Mouse (Mus musculus) intestine, embryonic 15.5 days (tissue): ENCODE data around the gene Ypel4. TPM values are rescaled to one million over a fixed set of nuclear protein-coding genes. Genes with fewer than 3 reads are reported as not detected.

Experiments
- ATAC-seq: fragments of 200-750 bp; cut with Nextera tagmentation; 2 replicates; pipeline ENCODE4 v1.8.0; 2017; ENCODE audit warnings: moderate TSS enrichment, moderate library complexity
- H3K27ac ChIP-seq: fragments of 300-500 bp; sonication (generic); 2 replicates; pipeline ENCODE4 v1.5.1; 2015; ENCODE audit warnings: mild to moderate bottlenecking, inconsistent platforms
- H3K27me3 ChIP-seq: fragments of 300-500 bp; sonication (generic); replicated peaks from 2 replicates; pipeline ENCODE4 v1.6.1; 2015; ENCODE audit warnings: inconsistent platforms
- H3K36me3 ChIP-seq: fragments of 300-500 bp; sonication (generic); 2 replicates; pipeline ENCODE4 v1.6.1; 2015; ENCODE audit warnings: inconsistent platforms
- H3K4me1 ChIP-seq: fragments of 300-500 bp; sonication (generic); replicated peaks from 2 replicates; pipeline ENCODE4 v1.6.1; 2015; ENCODE audit warnings: inconsistent platforms
- H3K4me2 ChIP-seq: fragments of 300-500 bp; sonication (generic); replicated peaks from 2 replicates; pipeline ENCODE4 v1.6.1; 2015; ENCODE audit warnings: mild to moderate bottlenecking, inconsistent platforms
- H3K4me3 ChIP-seq: fragments of 300-500 bp; sonication (generic); replicated peaks from 2 replicates; pipeline ENCODE4 v1.5.1; 2015; ENCODE audit warnings: inconsistent platforms
- H3K9ac ChIP-seq: fragments of 300-500 bp; sonication (generic); 2 replicates; pipeline ENCODE4 v1.6.1; 2015; ENCODE audit warnings: inconsistent platforms
- H3K9me3 ChIP-seq: fragments of 300-500 bp; sonication (generic); 2 replicates; pipeline ENCODE4 v1.6.1; 2016; ENCODE audit warnings: inconsistent platforms
- WGBS: fragments of 180-500 bp; shearing (Covaris S2); methylation state at CpG from one replicate; pipeline ENCODE4 v1.1.7; 2015; 5-methylcytosine and 5-hydroxymethylcytosine counted together
- microRNA counts: library from miRNA; unstranded; fragments of <30 nt; microRNA quantifications from one replicate; lab custom pipeline; 2016
- polyA plus RNA-seq: library from polyadenylated mRNA; unstranded; fragments of >200 nt; fragmentation: Nextera tagmentation; extraction: Ambion mirVana; gene quantifications from 2 replicates; pipeline ENCODE4 v1.2.1, GENCODE M21; 2015

Ypel4 gene
- polyA plus RNA-seq, 1 experiment from 2014 or later, result 5.1 TPM

DNA sequence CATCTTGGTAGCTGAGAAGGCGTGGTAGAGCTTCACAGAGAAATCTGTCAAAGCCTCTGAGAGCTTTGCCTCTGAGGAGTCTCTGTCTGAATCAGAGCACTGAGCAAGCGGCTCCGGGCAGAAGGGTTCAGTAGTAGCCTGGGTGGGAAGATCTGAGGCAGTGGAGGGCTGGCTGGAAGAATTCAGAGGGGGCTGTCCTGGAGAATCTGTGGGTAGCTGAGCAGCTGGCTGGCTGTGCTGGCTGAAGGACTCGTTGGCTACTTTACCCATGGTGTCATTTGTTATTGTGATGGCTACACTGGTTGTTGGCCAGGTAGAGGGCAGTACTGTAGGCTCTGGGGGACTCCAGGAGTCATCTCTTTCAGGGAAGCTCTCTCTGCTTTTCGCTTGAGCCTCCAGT is 39.3 kb downstream of the Ypel4 start:
- no peak overlapping the region for H3K4me2 ChIP-seq
- WGBS, result 76% methylated on average over 5 of the region's 5 CpGs
- no peak overlapping the region for H3K4me3 ChIP-seq
- H3K4me1 ChIP-seq, result peaks cover 8% of the 10 kb centered on the region; the same call in 1 of the 2 replicates
- no peaks in the 10 kb centered on the region for H3K36me3 ChIP-seq
- H3K27ac ChIP-seq, result no peak overlapping the region
- no peaks in the 10 kb centered on the region for H3K9me3 ChIP-seq
- no peak for ATAC-seq
- H3K27me3 ChIP-seq, result no peaks in the 10 kb centered on the region
- H3K9ac ChIP-seq, result no peak overlapping the region

DNA sequence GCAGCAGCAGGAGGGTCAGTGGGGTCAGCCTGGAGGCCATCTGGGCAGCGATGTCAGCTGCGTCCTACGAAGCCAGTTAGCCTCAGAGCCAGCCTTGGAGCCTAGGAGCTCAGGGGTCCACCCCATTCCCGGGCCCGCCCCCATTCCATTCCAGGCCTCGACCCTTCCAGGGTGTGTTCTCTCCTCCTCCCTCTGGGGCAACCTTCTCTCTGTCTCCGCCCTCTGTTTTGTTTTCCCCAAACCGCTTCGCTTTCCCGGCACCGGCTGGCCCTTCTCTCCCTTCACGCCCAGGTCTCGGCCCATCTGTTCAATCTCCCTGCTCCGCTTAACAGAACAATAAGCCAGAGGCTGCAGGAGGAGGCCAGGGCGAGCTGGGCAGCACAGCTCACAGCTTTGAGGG is 40.9 kb downstream of the Ypel4 start:
- no peaks in the 10 kb centered on the region for H3K36me3 ChIP-seq
- no peaks in the 10 kb centered on the region for H3K27me3 ChIP-seq
- no peaks in the 10 kb centered on the region for H3K9me3 ChIP-seq
- H3K4me3 ChIP-seq, result peak overlapping the region; percentile 26
- H3K27ac ChIP-seq, result peak overlapping the region; percentile 65
- ATAC-seq, result peak; percentile 95
- peak overlapping the region; percentile 31 for H3K9ac ChIP-seq
- peak overlapping the region; percentile 58 for H3K4me2 ChIP-seq
- 5% methylated on average over 15 of the region's 15 CpGs for WGBS
- peaks cover 8% of the 10 kb centered on the region; the same call in 1 of the 2 replicates for H3K4me1 ChIP-seq

DNA sequence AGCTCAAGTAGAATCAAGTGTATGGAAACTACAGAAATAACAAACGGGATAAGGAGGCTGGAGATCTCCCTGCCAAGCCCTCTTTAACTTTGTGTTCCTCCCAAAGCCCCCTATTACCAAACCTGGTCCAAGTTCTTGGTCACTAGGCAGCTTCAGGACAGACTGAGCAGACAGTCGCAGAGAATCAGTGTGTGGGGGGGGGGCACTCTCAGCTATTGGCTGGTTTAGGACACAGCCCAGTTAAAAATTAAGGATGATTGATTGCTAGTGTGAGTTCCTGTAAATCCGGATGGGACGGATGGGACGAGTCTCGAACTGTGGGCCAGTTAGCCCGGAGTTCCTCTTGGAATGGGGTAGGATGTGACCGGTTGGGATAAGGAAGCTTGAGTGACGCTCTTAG is 41.4 kb downstream of the Ypel4 start, which contains the start of gene Serping1:
Gene Serping1 (minus strand): TSS at position 204 of the 400 bp plus-strand sequence.
- no peaks in the 10 kb centered on the region for H3K36me3 ChIP-seq
- no peaks in the 10 kb centered on the region for H3K27me3 ChIP-seq
- H3K9me3 ChIP-seq, result no peaks in the 10 kb centered on the region
- H3K4me2 ChIP-seq, result peak within 1 kb of the TSS; percentile 58
- peak within 1 kb of the TSS; percentile 67 for H3K27ac ChIP-seq
- peaks cover 8% of the 10 kb centered on the region; the same call in 1 of the 2 replicates for H3K4me1 ChIP-seq
- H3K4me3 ChIP-seq, result peak within 1 kb of the TSS; percentile 26
- H3K9ac ChIP-seq, result peak within 1 kb of the TSS; percentile 31
- peak; percentile 37 for ATAC-seq
- 49% methylated on average over 9 of the region's 9 CpGs for WGBS

DNA sequence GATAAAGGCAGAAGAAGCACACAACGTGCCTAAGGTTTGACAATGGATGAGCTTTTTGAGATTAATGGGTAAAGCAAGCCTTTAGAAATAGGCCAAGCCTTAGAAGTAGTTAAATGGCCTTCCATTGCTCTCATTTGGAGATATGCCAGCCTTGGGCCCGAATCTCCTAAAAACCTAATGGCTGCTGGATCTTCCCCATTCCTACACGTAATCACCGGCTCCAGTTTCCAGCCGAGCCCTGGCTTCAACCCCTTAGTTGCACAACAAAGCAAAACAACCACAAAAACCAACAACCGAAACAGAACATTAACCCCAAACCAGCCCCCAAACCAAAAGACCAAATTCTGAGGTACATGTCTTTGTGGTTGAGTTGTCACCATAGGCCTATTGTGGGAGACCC is 41.8 kb downstream of the Ypel4 start:
- Histone ChIP-seq H3K4me2 (no peak overlapping the region), H3K27me3 (no peaks in the 10 kb centered on the region), H3K27ac (peak overlapping the region; percentile 67), H3K4me1 (peaks cover 8% of the 10 kb centered on the region; the same call in 1 of the 2 replicates), H3K36me3 (no peaks in the 10 kb centered on the region), H3K9ac (no peak overlapping the region), H3K9me3 (no peaks in the 10 kb centered on the region), H3K4me3 (no peak overlapping the region)
- ATAC-seq, result no peak
- 74% methylated on average over 6 of the region's 6 CpGs for WGBS

DNA sequence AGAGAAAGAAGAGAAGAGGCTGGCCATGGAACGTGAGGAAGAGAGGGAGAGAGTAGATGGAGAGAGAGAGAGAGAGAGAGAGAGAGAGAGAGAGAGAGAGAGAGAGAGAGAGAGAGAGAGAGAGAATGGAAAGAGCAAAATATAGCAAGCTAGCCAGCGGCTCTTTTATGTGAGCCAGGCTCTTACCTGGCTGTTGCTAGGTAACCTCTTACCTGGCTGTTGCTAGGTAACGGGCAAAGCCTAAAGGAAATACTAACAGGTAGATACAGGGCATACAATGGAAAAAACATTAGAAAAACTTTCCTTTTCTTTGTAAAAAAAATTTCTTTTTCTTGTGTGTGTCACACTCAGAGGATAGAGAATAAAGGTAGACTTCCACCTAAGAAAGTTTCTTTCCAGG is 43.8 kb downstream of the Ypel4 start:
- peaks cover 8% of the 10 kb centered on the region; the same call in 1 of the 2 replicates for H3K4me1 ChIP-seq
- no peaks in the 10 kb centered on the region for H3K36me3 ChIP-seq
- no peak overlapping the region for H3K4me2 ChIP-seq
- H3K27ac ChIP-seq, result no peak overlapping the region
- ATAC-seq, result no peak
- H3K9me3 ChIP-seq, result no peaks in the 10 kb centered on the region
- WGBS, result 51% methylated on average over 3 of the region's 3 CpGs
- no peaks in the 10 kb centered on the region for H3K27me3 ChIP-seq
- no peak overlapping the region for H3K9ac ChIP-seq
- H3K4me3 ChIP-seq, result no peak overlapping the region

DNA sequence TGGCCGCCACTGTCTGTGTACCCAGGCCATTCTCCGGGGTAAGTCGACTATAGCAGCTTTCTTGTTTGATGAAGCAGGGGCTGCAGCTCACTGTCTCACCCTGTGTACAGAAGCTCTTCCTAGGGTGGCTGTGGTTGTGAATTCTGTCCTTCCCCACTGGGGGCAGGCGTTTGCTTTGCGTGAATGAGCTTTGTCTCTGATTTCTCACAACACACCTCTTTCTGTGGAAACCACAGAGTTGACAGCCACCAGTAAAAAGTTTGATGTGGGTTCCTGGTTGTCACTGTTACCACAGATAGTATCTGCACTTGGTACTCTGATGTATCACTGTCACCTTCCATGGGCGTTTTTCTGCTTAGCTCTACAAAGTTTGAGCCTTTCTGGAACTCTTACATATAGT is 45.4 kb downstream of the Ypel4 start:
- Histone ChIP-seq H3K27ac (no peak overlapping the region), H3K4me1 (peaks cover 6% of the 10 kb centered on the region; the same call in 1 of the 2 replicates), H3K4me3 (no peak overlapping the region), H3K36me3 (no peaks in the 10 kb centered on the region), H3K27me3 (no peaks in the 10 kb centered on the region), H3K4me2 (no peak overlapping the region), H3K9ac (no peak overlapping the region), H3K9me3 (no peaks in the 10 kb centered on the region)
- ATAC-seq, result no peak
- WGBS, result 44% methylated on average over 6 of the region's 6 CpGs

DNA sequence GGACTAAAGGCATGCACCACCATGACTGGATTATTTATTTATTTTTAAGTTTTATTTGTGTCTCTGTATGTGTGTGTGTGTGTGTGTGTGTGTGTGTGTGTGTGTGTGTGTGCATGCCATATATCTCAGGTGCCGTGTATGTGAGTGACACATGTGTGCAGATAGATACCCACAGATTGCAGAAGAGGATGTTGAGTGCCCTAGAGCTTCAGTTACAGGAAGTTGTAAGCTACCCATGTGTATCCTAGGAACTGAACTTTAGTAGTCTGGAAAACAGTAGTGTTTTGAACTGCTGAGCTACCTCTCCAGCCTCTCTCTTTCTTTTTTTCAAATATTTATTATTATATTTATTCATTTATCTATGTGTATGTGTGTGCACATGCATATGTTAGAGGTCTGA is 49.5 kb downstream of the Ypel4 start:
- WGBS, result 82% methylated on average over 1 of the region's 1 CpGs
- no peak overlapping the region for H3K27ac ChIP-seq
- no peaks in the 10 kb centered on the region for H3K4me1 ChIP-seq
- H3K9me3 ChIP-seq, result no peaks in the 10 kb centered on the region
- no peak overlapping the region for H3K4me2 ChIP-seq
- no peaks in the 10 kb centered on the region for H3K36me3 ChIP-seq
- no peak overlapping the region for H3K4me3 ChIP-seq
- H3K9ac ChIP-seq, result no peak overlapping the region
- no peak for ATAC-seq
- H3K27me3 ChIP-seq, result no peaks in the 10 kb centered on the region

DNA sequence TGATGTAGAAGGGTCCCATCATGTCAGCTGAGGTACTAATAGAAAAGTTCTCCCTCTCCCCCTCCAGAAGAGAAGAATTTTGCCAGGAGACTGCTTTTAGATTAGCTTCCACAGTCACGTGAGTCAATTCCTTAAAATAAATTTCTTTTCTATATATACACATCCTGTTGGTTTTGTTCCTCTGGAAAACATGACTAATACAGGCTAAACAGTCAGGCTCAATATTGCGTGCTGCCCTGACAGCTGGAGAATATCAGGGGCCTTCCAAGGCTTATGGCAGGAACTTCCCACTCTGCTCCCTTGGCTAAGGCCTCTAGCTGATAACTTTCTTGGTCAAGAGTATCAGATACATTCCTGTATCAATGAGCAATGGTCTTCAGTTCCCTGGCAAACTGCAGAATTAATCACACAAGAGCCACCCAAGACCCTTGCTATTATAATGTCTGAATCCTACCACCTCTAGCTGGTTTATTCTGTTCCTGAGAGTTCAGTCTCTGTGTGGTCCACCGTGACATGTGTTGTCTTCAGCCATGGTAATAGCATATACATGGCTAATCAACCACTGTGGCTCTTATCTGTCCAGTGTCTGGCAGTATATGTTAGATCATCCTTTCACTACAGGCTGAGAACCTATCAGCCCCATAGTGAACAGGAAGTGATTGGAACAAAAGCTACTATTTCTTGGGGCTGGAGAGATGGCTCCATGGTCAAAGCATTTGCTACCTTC is 50.1 kb downstream of the Ypel4 start:
- H3K36me3 ChIP-seq, result no peaks in the 10 kb centered on the region
- H3K9ac ChIP-seq, result no peak overlapping the region
- no peak overlapping the region for H3K4me3 ChIP-seq
- H3K9me3 ChIP-seq, result no peaks in the 10 kb centered on the region
- H3K27me3 ChIP-seq, result no peaks in the 10 kb centered on the region
- 0 out of 2 replicates have a peak, but pooled peaks have one; percentile 53 for ATAC-seq
- H3K4me1 ChIP-seq, result no peaks in the 10 kb centered on the region
- H3K4me2 ChIP-seq, result no peak overlapping the region
- WGBS, result 49% methylated on average over 3 of the region's 3 CpGs
- peak overlapping the region; percentile 54; the same call in 1 of the 2 replicates for H3K27ac ChIP-seq

MicroRNA genes within 50 kb of the gene (microRNA counts, 519-probe panel; counts per million panel counts)
- microRNA mmu-miR-130a (lab: Ali Mortazavi, UCI), result 4,795 counts per million, percentile 99 among the panel's probes with 10 or more counts

Other genes starting within 250 kb of the Ypel4 start
- 60.7 and 64.4 TPM in 2 replicates for gene Ctnnd1, start 83.3 kb upstream of the Ypel4 start, polyA plus RNA-seq
- 0.05 and 0.06 TPM in 2 replicates for gene Btbd18, start 75.0 kb upstream of the Ypel4 start, polyA plus RNA-seq
- gene Selenoh, start 63.3 kb upstream of the Ypel4 start, polyA plus RNA-seq, result 225 and 234 TPM in 2 replicates
- gene Gm28635, start 56.0 kb upstream of the Ypel4 start, polyA plus RNA-seq, result not detected in 2 replicates
- gene Med19, start 55.7 kb upstream of the Ypel4 start, polyA plus RNA-seq, result 32.5 and 34.7 TPM in 2 replicates
- gene Tmx2, start 54.9 kb upstream of the Ypel4 start, polyA plus RNA-seq, result 140 and 144 TPM in 2 replicates
- gene Zdhhc5, start 18.9 kb upstream of the Ypel4 start, polyA plus RNA-seq, result 24.6 and 26.5 TPM in 2 replicates
- 26.3 and 26.7 TPM in 2 replicates for gene Clp1, start 6.7 kb upstream of the Ypel4 start, polyA plus RNA-seq
- gene Gm19426, start 9.6 kb downstream of the Ypel4 start, polyA plus RNA-seq, result 5.5 and 6.1 TPM in 2 replicates
- gene Serping1, start 41.4 kb downstream of the Ypel4 start, polyA plus RNA-seq, result 59.7 and 60.5 TPM in 2 replicates
- gene Ube2l6, start 64.8 kb downstream of the Ypel4 start, polyA plus RNA-seq, result 46.5 TPM in 2 replicates
- gene Smtnl1, start 88.6 kb downstream of the Ypel4 start, polyA plus RNA-seq, result 0.08 and 0.13 TPM in 2 replicates
- 56.1 and 67.2 TPM in 2 replicates for gene Timm10, start 92.9 kb downstream of the Ypel4 start, polyA plus RNA-seq
- gene Slc43a1, start 104.8 kb downstream of the Ypel4 start, polyA plus RNA-seq, result 15.0 and 16.3 TPM in 2 replicates
- 1.2 and 1.7 TPM in 2 replicates for gene Rtn4rl2, start 152.7 kb downstream of the Ypel4 start, polyA plus RNA-seq
- gene Slc43a3, start 202.5 kb downstream of the Ypel4 start, polyA plus RNA-seq, result 45.4 and 48.2 TPM in 2 replicates
- gene Prg2, start 246.4 kb downstream of the Ypel4 start, polyA plus RNA-seq, result 0.48 and 0.75 TPM in 2 replicates